Mouse (Mus musculus) forebrain, postnatal 0 days (tissue): ENCODE results near the gene Zfp740. TPM values are rescaled to one million over a fixed set of nuclear protein-coding genes. Genes with fewer than 3 reads are reported as not detected.
A peak's percentile ranks its signal among the peaks of the same experiment; 100 is the strongest.

Source experiments
- ATAC-seq: fragments of 200-750 bp; cut with Nextera tagmentation; 2 replicates; pipeline ENCODE4 v1.8.0; 2017; ENCODE audit warnings: mild to moderate bottlenecking, moderate library complexity
- DNase-seq: peaks from one replicate; pipeline ENCODE4 v3.0.0-alpha.2; 2015
- H3K27ac ChIP-seq: fragments of 300-500 bp; sonication (generic); 2 replicates; pipeline ENCODE4 v1.5.1; 2014; ENCODE audit warnings: low read depth, mild to moderate bottlenecking, antibody characterized with exemption, low read length, moderate library complexity, mixed read lengths
- H3K27me3 ChIP-seq: fragments of 300-500 bp; sonication (generic); 2 replicates; pipeline ENCODE4 v1.6.1; 2014; ENCODE audit warnings: mild to moderate bottlenecking, low read length, mixed read lengths; ENCODE audit not compliant: insufficient read depth
- H3K36me3 ChIP-seq: fragments of 300-500 bp; sonication (generic); 2 replicates; pipeline ENCODE4 v1.6.1; 2014; ENCODE audit warnings: mild to moderate bottlenecking, moderate library complexity; ENCODE audit not compliant: insufficient read depth
- H3K4me1 ChIP-seq: fragments of 300-500 bp; sonication (generic); 2 replicates; pipeline ENCODE4 v1.6.1; 2014; ENCODE audit warnings: antibody characterized with exemption; ENCODE audit not compliant: insufficient read depth
- H3K4me2 ChIP-seq: fragments of 300-500 bp; sonication (generic); 2 replicates; pipeline ENCODE4 v1.6.1; 2014; ENCODE audit warnings: low read depth, mild to moderate bottlenecking, moderate library complexity
- H3K4me3 ChIP-seq: fragments of 300-500 bp; sonication (generic); 2 replicates; pipeline ENCODE4 v1.5.1; 2014; ENCODE audit warnings: low read depth, low read length, mixed read lengths
- H3K9ac ChIP-seq: fragments of 300-500 bp; sonication (generic); 2 replicates; pipeline ENCODE4 v1.6.1; 2014; ENCODE audit warnings: mild to moderate bottlenecking
- H3K9me3 ChIP-seq: fragments of 300-500 bp; sonication (generic); 2 replicates; pipeline ENCODE4 v1.6.1; 2016; ENCODE audit warnings: low read length
- CTCF ChIP-seq: sonication (generic); IDR thresholded peaks from 2 replicates; pipeline ENCODE4 v1.5.1; 2016; ENCODE audit warnings: antibody characterized with exemption, control low read depth, low read depth
- WGBS: fragments of 180-500 bp; shearing (Covaris S2); extraction: QIAGEN DNeasy Blood & Tissue Kit; methylation state at CpG from one replicate; pipeline ENCODE4 v1.1.7; 2014; 5-methylcytosine and 5-hydroxymethylcytosine counted together
- polyA plus RNA-seq: library from polyadenylated mRNA; unstranded; fragments of >200 nt; fragmentation: Nextera tagmentation; extraction: Ambion mirVana; gene quantifications from 2 replicates; pipeline ENCODE4 v1.2.1, GENCODE M21; 2015
- total RNA-seq: library from RNA; depleted of rRNA; stranded (reverse); fragments of >200 nt; gene quantifications from 2 replicates; pipeline ENCODE4 v1.2.3, GENCODE M21; 2014

Zfp740 gene
- total and polyA plus RNA-seq, 2 experiments from 2014 or later, result 29.7 to 83.2 TPM

GRCm38 (mm10) chr15:102247252-102248130 lies 44.4 kb downstream of the Zfp740 start:
- H3K4me2 ChIP-seq, result peak overlapping the region; percentile 99
- ATAC-seq, result peak; percentile 17; the same call in 1 of the 2 replicates
- peak overlapping the region; percentile 66 for H3K4me3 ChIP-seq
- peak overlapping the region; percentile 66 for H3K9ac ChIP-seq
- H3K4me1 ChIP-seq, result peaks cover 19% of the 10 kb centered on the region
- peak overlapping the region; percentile 85 for H3K27ac ChIP-seq
- H3K9me3 ChIP-seq, result no peaks in the 10 kb centered on the region
- WGBS, result 6% methylated on average over 63 of the region's 65 CpGs
- peak; percentile 28 for DNase-seq
- no peaks in the 10 kb centered on the region for H3K36me3 ChIP-seq
- no peaks in the 10 kb centered on the region for H3K27me3 ChIP-seq
- no peak for TF ChIP-seq CTCF

- no peaks in the 10 kb centered on the region for H3K27me3 ChIP-seq
Observed at GRCm38 (mm10) chr15:102248131-102248811, 45.2 kb downstream of the Zfp740 start.

GRCm38 (mm10) chr15:102248812-102249191 lies 45.8 kb downstream of the Zfp740 start:
- Histone ChIP-seq H3K27me3 (no peaks in the 10 kb centered on the region), H3K9me3 (no peaks in the 10 kb centered on the region), H3K9ac (no peak overlapping the region), H3K27ac (no peak overlapping the region), H3K4me3 (no peak overlapping the region), H3K36me3 (no peaks in the 10 kb centered on the region), H3K4me2 (no peak overlapping the region), H3K4me1 (peaks cover 13% of the 10 kb centered on the region)
- DNase-seq (no peak), ATAC-seq (no peak)
- WGBS, result 6% methylated on average over 1 of the region's 3 CpGs
- no peak for TF ChIP-seq CTCF

More at GRCm38 (mm10) chr15:102248131-102248811, 45.2 kb downstream of the Zfp740 start:
- peak overlapping the region; percentile 99 for H3K4me2 ChIP-seq
- no peaks in the 10 kb centered on the region for H3K36me3 ChIP-seq
- peaks cover 15% of the 10 kb centered on the region for H3K4me1 ChIP-seq
- TF ChIP-seq CTCF, result no peak
- no peaks in the 10 kb centered on the region for H3K9me3 ChIP-seq
- H3K4me3 ChIP-seq, result peak overlapping the region; percentile 66
- H3K27ac ChIP-seq, result peak overlapping the region; percentile 59
- no peak overlapping the region for H3K9ac ChIP-seq
- ATAC-seq (no peak), DNase-seq (no peak)
- 12% methylated on average over 8 of the region's 8 CpGs for WGBS

GRCm38 (mm10) chr15:102249251-102249691 lies 46.2 kb downstream of the Zfp740 start:
- no peak overlapping the region for H3K27ac ChIP-seq
- 6% methylated on average over 13 of the region's 13 CpGs for WGBS
- no peak overlapping the region for H3K9ac ChIP-seq
- H3K27me3 ChIP-seq, result no peaks in the 10 kb centered on the region
- no peak overlapping the region for H3K4me3 ChIP-seq
- no peak overlapping the region for H3K4me2 ChIP-seq
- ATAC-seq (no peak), DNase-seq (no peak)
- H3K9me3 ChIP-seq, result no peaks in the 10 kb centered on the region
- no peak for TF ChIP-seq CTCF
- peaks cover 8% of the 10 kb centered on the region for H3K4me1 ChIP-seq
- no peaks in the 10 kb centered on the region for H3K36me3 ChIP-seq

GRCm38 (mm10) chr15:102249967-102250366 lies 46.9 kb downstream of the Zfp740 start:
- Histone ChIP-seq H3K9ac (no peak overlapping the region), H3K4me1 (peaks cover 3% of the 10 kb centered on the region; the same call in 1 of the 2 replicates), H3K4me2 (no peak overlapping the region), H3K27me3 (no peaks in the 10 kb centered on the region), H3K9me3 (no peaks in the 10 kb centered on the region), H3K4me3 (no peak overlapping the region), H3K36me3 (no peaks in the 10 kb centered on the region), H3K27ac (no peak overlapping the region)
- no peak for TF ChIP-seq CTCF
- ATAC-seq (no peak), DNase-seq (no peak)
- WGBS, result 54% methylated on average over 9 of the region's 9 CpGs

GRCm38 (mm10) chr15:102250521-102250920 lies 47.5 kb downstream of the Zfp740 start:
- no peak for ATAC-seq
- H3K9ac ChIP-seq, result no peak overlapping the region
- WGBS, result 73% methylated on average over 5 of the region's 5 CpGs
- TF ChIP-seq CTCF, result no peak
- H3K27me3 ChIP-seq, result no peaks in the 10 kb centered on the region
- H3K9me3 ChIP-seq, result no peaks in the 10 kb centered on the region
- H3K4me2 ChIP-seq, result no peak overlapping the region
- H3K4me3 ChIP-seq, result no peak overlapping the region
- H3K27ac ChIP-seq, result no peak overlapping the region
- H3K36me3 ChIP-seq, result no peaks in the 10 kb centered on the region
- H3K4me1 ChIP-seq, result no peaks in the 10 kb centered on the region; the same call in 1 of the 2 replicates
- DNase-seq, result no peak
